Mouse (Mus musculus) MEL (cell line): ENCODE measurements around the gene Car15.

Source experiments
- CTCF ChIP-seq, 3 experiments: IDR thresholded peaks in 2 of 3; conservative IDR thresholded peaks in 1 of 3; 2 replicates each; pipeline ENCODE4 v1.5.1; 2011 to 2012; ENCODE audit warnings: low read length in 3 of 3, low read depth in 2 of 3, mild to moderate bottlenecking in 2 of 3, improper control_type of control experiment in 1 of 3, inconsistent platforms in 1 of 3, mixed read lengths in 1 of 3, moderate library complexity in 1 of 3; ENCODE audit not compliant: control insufficient read depth in 1 of 3, insufficient read depth in 1 of 3, poor library complexity in 1 of 3, severe bottlenecking in 1 of 3
- POLR2A ChIP-seq, 2 experiments: IDR thresholded peaks; 2 replicates each; pipeline ENCODE4 v1.6.1; 2011 to 2012; ENCODE audit warnings: low read length in 2 of 2, mild to moderate bottlenecking in 2 of 2, control low read depth in 1 of 2, improper control_type of control experiment in 1 of 2, low read depth in 1 of 2, moderate library complexity in 1 of 2; ENCODE audit not compliant: control insufficient read depth in 1 of 2, insufficient read depth in 1 of 2, poor library complexity in 1 of 2

DNA sequence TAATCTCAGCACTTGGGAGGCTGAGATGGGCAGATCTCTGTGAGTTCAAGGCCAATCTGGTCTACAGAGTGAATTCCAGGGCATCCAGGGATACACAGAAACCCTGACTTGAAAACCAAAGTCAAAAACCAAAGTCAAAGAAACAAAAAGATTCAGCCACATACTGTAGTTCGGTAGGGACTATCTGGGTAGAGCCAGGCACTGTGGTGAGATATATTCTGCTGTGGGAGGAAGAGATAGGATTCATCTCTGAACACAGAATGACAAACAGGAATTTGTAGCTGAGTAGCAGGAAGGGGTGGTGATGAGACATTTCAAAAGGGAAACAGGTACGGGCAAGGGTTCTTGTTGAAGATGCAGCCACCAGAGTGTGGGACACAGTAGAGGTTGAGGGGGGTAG lies 9.9 kb downstream of the Car15 start:
- TF ChIP-seq POLR2A (IDR thresholded peaks at IDR 0.05; ENCODE audit: control insufficient read depth in 1 of 2, insufficient read depth in 1 of 2, low read depth in 1 of 2, low read length in 2 of 2, poor library complexity in 1 of 2) (no peak), CTCF (IDR thresholded peaks at IDR 0.05 in 2 of 3, conservative IDR thresholded peaks at IDR 0.05 in 1 of 3; ENCODE audit: control insufficient read depth in 1 of 3, insufficient read depth in 1 of 3, low read depth in 2 of 3, low read length in 3 of 3, poor library complexity in 1 of 3, severe bottlenecking in 1 of 3) (no peak)
